Mouse (Mus musculus) heart, embryonic 16.5 days (tissue): ENCODE results near the gene Hmga2. TPM values are rescaled to one million over a fixed set of nuclear protein-coding genes. Genes with fewer than 3 reads are reported as not detected.
"Not testable (repeated sequence)": the region's sequence is repeated elsewhere in the genome, so short reads cannot be mapped to it uniquely, and the experiment has no call there.

Experiments
- ATAC-seq: fragments of 200-750 bp; cut with Nextera tagmentation; replicated peaks from 2 replicates; pipeline ENCODE4 v1.8.0; 2017; ENCODE audit warnings: moderate number of reproducible peaks; ENCODE audit not compliant: insufficient read depth, low FRiP score; ENCODE audit errors: extremely low read depth
- H3K27ac ChIP-seq: fragments of 300-500 bp; sonication (generic); 2 replicates; pipeline ENCODE4 v1.5.1; 2014; ENCODE audit warnings: mild to moderate bottlenecking, low read length, control low read depth, moderate library complexity
- H3K27me3 ChIP-seq: fragments of 300-500 bp; sonication (generic); 2 replicates; pipeline ENCODE4 v1.6.1; 2014; ENCODE audit warnings: low read length, mixed read lengths; ENCODE audit not compliant: control insufficient read depth, insufficient read depth
- H3K36me3 ChIP-seq: fragments of 300-500 bp; sonication (generic); 2 replicates; pipeline ENCODE4 v1.6.1; 2014; ENCODE audit not compliant: control insufficient read depth, insufficient read depth
- H3K4me1 ChIP-seq: fragments of 300-500 bp; sonication (generic); 2 replicates; pipeline ENCODE4 v1.6.1; 2014; ENCODE audit warnings: low read length, mixed read lengths; ENCODE audit not compliant: control insufficient read depth, insufficient read depth
- H3K4me2 ChIP-seq: fragments of 300-500 bp; sonication (generic); 2 replicates; pipeline ENCODE4 v1.6.1; 2014; ENCODE audit warnings: low read depth, mild to moderate bottlenecking, control low read depth, low read length
- H3K4me3 ChIP-seq: fragments of 300-500 bp; sonication (generic); 2 replicates; pipeline ENCODE4 v1.5.1; 2014; ENCODE audit warnings: mild to moderate bottlenecking, control low read depth, low read length
- H3K9ac ChIP-seq: fragments of 300-500 bp; sonication (generic); 2 replicates; pipeline ENCODE4 v1.6.1; 2014; ENCODE audit warnings: low read length, control low read depth
- H3K9me3 ChIP-seq: fragments of 300-500 bp; sonication (generic); replicated peaks from 2 replicates; pipeline ENCODE4 v1.6.1; 2016; ENCODE audit warnings: low read length; ENCODE audit not compliant: control insufficient read depth
- WGBS: fragments of 180-500 bp; shearing (Covaris S2); extraction: QIAGEN DNeasy Blood & Tissue Kit; methylation state at CpG from one replicate; pipeline ENCODE4 v1.1.7; 2014; 5-methylcytosine and 5-hydroxymethylcytosine counted together
- polyA plus RNA-seq: library from polyadenylated mRNA; unstranded; fragments of >200 nt; fragmentation: Nextera tagmentation; extraction: Ambion mirVana; gene quantifications from 2 replicates; pipeline ENCODE4 v1.2.1, GENCODE M21; 2015

Hmga2 gene
- polyA plus RNA-seq, 1 experiment from 2014 or later, result 1.8 TPM

- H3K4me1 ChIP-seq, H3K9ac ChIP-seq, H3K9me3 ChIP-seq, H3K4me3 ChIP-seq, H3K27me3 ChIP-seq, ATAC-seq, H3K4me2 ChIP-seq, H3K27ac ChIP-seq, H3K36me3 ChIP-seq: not testable (repeated sequence)
- WGBS, result 78% methylated on average over 3 of the region's 3 CpGs
Measured at GRCm38 (mm10) chr10:120366173-120366592, 110.1 kb downstream of the Hmga2 start.

DNA sequence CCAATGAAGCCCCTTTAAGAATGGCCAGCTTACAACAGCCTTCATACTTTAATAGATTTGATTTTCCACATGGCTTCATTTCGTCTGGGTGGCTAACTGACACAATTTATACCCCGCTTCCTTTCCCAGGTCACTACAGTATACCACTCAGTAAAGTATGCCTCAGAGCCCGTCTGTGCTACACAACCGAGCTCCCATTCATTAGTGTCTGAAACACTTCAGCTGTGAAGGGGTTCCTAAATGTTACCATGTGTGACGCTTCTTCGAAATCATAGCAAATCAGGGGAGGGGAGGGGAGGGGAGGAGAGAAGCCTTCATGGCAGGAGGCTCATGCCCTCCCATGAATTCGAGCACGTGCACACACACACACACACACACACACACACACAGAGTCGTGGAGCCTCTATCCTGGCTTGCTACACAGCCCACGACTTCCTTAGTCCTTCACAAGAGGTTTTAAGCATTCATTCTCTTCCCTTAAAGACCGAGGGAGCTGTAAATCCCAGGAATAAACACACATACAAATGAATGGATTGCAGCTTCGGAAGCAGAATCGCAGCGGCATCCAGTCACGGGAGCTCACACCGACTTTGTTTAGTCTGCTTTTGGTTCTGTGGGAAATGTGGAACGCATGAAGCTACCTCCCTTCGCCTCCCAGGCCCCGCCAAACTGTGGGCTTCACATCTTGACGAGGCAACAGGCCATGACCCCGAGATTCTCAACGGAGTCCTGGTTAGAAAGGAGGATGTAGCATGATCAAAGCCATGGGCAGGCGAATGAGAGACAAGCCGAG, 110.7 kb downstream of the Hmga2 start:
- ATAC-seq, result no peak
- H3K9ac ChIP-seq, result no peak overlapping the region
- H3K27ac ChIP-seq, result no peak overlapping the region
- WGBS, result 71% methylated on average over 24 of the region's 24 CpGs
- no peaks in the 10 kb centered on the region for H3K27me3 ChIP-seq
- H3K36me3 ChIP-seq, result no peaks in the 10 kb centered on the region
- no peaks in the 10 kb centered on the region for H3K9me3 ChIP-seq
- H3K4me1 ChIP-seq, result no peaks in the 10 kb centered on the region
- no peak overlapping the region for H3K4me2 ChIP-seq
- H3K4me3 ChIP-seq, result no peak overlapping the region

GRCm38 (mm10) chr10:120363983-120364582, 112.2 kb downstream of the Hmga2 start:
- Histone ChIP-seq H3K9me3 (no peaks in the 10 kb centered on the region), H3K4me3 (no peak overlapping the region), H3K36me3 (no peaks in the 10 kb centered on the region), H3K9ac (no peak overlapping the region), H3K27ac (no peak overlapping the region), H3K4me2 (no peak overlapping the region), H3K4me1 (no peaks in the 10 kb centered on the region), H3K27me3 (no peaks in the 10 kb centered on the region)
- WGBS, result 70% methylated on average over 20 of the region's 20 CpGs
- ATAC-seq, result no peak

GRCm38 (mm10) chr10:120363298-120363982, 112.8 kb downstream of the Hmga2 start:
- Histone ChIP-seq H3K4me2 (peak overlapping the region; percentile 41), H3K4me3 (peak overlapping the region; percentile 12; the same call in 1 of the 2 replicates)
- ATAC-seq, H3K9ac ChIP-seq, H3K4me1 ChIP-seq, H3K27ac ChIP-seq, H3K27me3 ChIP-seq, H3K36me3 ChIP-seq, H3K9me3 ChIP-seq: not testable (repeated sequence)
- 47% methylated on average over 8 of the region's 11 CpGs for WGBS

- Histone ChIP-seq H3K27ac (no peak overlapping the region), H3K9me3 (no peaks in the 10 kb centered on the region), H3K4me2 (no peak overlapping the region), H3K36me3 (no peaks in the 10 kb centered on the region), H3K9ac (no peak overlapping the region), H3K27me3 (no peaks in the 10 kb centered on the region), H3K4me1 (no peaks in the 10 kb centered on the region), H3K4me3 (no peak overlapping the region)
- 66% methylated on average over 13 of the region's 13 CpGs for WGBS
- ATAC-seq, result no peak
Measured at GRCm38 (mm10) chr10:120354523-120355030, 121.7 kb downstream of the Hmga2 start.

DNA sequence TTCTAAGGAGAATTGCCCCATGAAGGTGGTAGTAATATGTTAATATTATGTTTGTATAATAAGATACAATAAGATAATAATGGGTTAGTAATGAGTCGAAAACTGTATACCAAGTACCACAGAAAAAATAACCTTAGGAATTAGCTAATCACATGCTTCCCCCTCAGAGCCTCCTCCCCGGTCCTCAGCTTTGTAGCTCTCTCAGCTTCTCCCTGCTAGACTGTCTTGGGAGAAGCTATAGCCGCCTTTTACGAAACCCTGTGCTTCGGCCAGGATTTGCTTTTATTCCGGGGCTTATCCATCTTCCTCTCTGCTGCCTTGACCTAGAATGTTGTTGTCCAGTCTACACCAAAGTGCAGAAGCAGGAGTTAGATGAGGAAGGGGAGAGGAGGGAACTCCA, 130.9 kb downstream of the Hmga2 start:
- no peak overlapping the region for H3K4me2 ChIP-seq
- H3K4me1 ChIP-seq, result no peaks in the 10 kb centered on the region
- no peak overlapping the region for H3K9ac ChIP-seq
- H3K9me3 ChIP-seq, result no peaks in the 10 kb centered on the region
- H3K27ac ChIP-seq, result no peak overlapping the region
- no peak for ATAC-seq
- no peaks in the 10 kb centered on the region for H3K27me3 ChIP-seq
- H3K36me3 ChIP-seq, result no peaks in the 10 kb centered on the region
- H3K4me3 ChIP-seq, result no peak overlapping the region
- WGBS, result 89% methylated on average over 6 of the region's 6 CpGs

DNA sequence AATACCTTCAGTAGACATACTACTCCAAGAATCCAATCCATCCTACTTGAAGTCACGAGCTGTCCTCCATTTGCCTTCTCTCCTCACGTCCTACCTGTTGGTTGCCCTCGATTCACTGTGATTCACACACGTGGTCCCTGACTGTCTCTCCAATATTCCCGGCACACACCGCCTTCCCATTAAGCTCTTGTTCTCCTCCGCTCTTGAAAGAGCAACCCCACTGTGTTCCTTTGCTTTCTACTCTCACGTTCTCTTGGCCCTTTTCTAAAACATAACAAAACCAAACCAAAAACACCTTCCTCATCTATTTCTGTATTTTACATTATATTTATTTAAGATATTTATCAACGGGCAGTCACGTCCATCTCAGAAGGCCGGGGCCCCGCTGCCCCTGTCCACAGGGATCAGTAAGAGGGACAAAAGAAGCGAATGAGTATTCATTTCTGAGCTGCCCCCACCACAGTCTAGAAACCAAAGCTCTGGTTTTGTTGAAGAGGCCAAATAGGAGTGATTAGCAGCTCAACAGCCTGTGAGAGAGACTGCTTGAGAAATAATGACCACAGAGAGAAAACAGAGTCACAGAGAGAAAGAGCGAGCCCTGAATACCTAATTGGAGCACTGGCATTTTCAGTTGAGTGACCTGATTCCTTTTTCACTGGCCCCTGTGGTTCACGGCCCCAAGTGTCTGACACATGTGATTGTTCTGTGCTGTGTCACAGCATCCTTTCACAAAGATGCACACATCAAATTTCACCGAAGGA, 131.5 kb downstream of the Hmga2 start:
- ATAC-seq, result no peak
- H3K36me3 ChIP-seq, result no peaks in the 10 kb centered on the region
- WGBS, result 86% methylated on average over 16 of the region's 16 CpGs
- H3K9ac ChIP-seq, result no peak overlapping the region
- no peak overlapping the region for H3K4me3 ChIP-seq
- no peak overlapping the region for H3K4me2 ChIP-seq
- H3K9me3 ChIP-seq, result no peaks in the 10 kb centered on the region
- no peaks in the 10 kb centered on the region for H3K4me1 ChIP-seq
- no peaks in the 10 kb centered on the region for H3K27me3 ChIP-seq
- no peak overlapping the region for H3K27ac ChIP-seq

DNA sequence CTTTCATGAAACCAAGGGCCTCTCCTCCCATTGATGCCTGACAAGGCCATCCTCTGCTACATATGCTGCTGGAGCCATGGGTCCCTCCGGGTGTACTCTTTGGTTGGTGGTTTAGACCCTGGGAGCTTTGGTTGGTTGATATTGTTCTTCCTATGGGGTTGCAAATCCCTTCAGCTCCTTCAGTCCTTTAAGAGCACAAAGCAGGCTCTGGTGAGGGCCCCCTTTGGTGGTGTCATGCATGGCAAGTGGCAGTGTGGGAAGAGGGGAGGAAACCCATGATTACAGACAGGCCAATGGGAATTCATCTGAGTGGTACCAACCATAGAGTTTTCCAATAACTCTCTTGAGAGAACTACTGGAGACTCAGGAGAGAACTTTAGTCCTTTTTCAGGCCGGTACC, 136.4 kb downstream of the Hmga2 start:
- H3K4me1 ChIP-seq, H3K36me3 ChIP-seq, H3K4me2 ChIP-seq, H3K9ac ChIP-seq, H3K27me3 ChIP-seq, ATAC-seq, H3K9me3 ChIP-seq, H3K4me3 ChIP-seq, H3K27ac ChIP-seq: not testable (repeated sequence)
- WGBS, result 85% methylated on average over 2 of the region's 2 CpGs
